Mouse (Mus musculus) kidney, adult 9 months (tissue): Measurements from ENCODE around the gene Rac3.
"Not testable (repeated sequence)": the region's sequence is repeated elsewhere in the genome, so short reads cannot be mapped to it uniquely, and the experiment has no call there.

Experiments used
- DNase-seq: peaks from one replicate; pipeline ENCODE4 v3.0.0; 2022

Gene Rac3

GRCm38 (mm10) chr11:120721124-120722066 lies at the start of gene Rac3:
TSS of gene Rac3 (plus strand) at chr11:120721470.
- peak; percentile 48 for DNase-seq

GRCm38 (mm10) chr11:120672687-120673593 lies 48.3 kb upstream of the Rac3 start, which contains the start of gene Aspscr1:
TSS of gene Aspscr1 (plus strand) at chr11:120672973.
- DNase-seq, result peak; percentile 97

DNA sequence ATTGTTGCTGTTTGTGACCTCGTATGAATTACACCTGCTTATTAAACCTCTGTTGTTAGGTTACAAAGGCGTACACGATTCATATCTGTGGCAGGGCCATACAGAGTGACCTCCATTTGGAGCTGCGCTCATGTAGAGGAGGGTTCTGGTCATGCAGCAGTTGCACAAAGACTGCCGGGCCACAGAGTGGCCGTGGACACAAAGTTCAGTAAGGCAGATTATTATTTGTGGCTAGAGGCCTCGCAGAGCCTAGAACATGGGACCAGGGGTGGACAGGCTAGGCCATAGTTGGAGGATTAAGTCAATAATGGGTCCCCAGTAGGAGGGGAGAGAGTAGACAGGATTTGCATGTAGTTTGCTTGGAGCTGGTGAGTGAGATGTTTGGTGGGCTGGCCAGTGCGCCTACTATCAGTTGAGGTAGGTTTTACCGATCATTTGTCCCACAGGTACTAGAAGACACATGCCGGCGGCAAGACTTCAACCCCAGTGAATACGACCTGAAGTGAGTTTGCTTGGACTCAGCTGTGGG lies 47.6 kb upstream of the Rac3 start:
- DNase-seq, result no peak

DNA sequence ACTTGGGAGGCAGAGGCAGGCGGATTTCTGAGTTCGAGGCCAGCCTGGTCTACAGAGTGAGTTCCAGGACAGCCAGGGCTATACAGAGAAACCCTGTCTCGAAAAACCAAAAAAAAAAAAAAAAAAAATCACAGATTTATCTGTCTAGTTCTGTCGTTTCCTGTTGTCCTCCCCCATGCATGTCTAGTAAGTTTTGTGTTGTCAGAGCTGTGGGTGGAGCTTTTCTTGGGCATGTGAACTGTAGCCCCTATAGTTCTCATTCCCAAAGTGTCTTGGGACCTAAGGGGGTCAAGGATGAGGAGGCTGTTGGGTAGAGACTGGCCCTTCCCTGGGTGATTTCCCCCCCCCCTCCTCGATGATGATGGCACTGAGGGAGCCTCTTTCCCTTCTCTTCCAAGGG lies 45.4 kb upstream of the Rac3 start:
- DNase-seq, result not testable (repeated sequence)

DNA sequence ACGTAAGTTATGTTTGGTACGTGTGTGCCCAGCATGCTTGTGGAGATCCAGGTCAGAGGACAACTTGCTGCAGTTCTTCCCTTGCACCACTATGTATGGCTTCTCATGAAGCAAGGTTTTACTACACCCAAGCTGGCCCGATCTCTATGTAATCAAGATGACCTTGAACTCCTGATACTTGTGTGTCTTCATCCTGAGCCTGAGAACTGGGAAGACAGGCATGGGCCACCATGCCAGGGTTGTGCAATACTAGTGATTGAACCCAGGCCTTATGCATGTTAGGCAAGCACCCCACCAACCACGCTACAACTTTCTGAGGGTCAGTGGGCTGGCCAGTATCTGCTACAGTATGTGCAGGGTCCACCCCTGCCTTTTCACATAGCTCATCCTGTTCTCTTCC lies 44.3 kb upstream of the Rac3 start:
- no peak for DNase-seq

GRCm38 (mm10) chr11:120679909-120680308 lies 41.4 kb upstream of the Rac3 start:
- peak; percentile 92 for DNase-seq

DNA sequence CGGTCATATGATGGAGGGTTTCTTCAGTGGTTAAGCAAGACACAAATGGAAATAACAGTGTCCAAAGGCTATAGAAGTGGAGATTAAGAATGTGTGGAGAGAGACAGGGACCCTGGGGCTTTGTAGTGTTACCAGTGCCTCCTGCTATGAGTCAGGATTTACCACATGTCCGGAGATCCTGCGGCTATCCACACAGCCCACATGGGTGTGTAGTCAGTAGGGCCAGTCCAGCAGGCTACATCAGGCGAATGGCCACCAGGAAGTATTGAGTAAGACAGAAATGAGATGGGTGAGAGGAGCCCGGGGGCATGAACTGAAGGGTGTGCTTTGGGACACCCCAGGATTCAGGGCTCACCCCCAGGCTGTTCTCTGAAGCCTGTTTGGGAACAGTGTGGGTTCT lies 38.6 kb upstream of the Rac3 start:
- no peak for DNase-seq

- DNase-seq, result no peak
Observed at GRCm38 (mm10) chr11:120683536-120683935, 37.7 kb upstream of the Rac3 start.

DNA sequence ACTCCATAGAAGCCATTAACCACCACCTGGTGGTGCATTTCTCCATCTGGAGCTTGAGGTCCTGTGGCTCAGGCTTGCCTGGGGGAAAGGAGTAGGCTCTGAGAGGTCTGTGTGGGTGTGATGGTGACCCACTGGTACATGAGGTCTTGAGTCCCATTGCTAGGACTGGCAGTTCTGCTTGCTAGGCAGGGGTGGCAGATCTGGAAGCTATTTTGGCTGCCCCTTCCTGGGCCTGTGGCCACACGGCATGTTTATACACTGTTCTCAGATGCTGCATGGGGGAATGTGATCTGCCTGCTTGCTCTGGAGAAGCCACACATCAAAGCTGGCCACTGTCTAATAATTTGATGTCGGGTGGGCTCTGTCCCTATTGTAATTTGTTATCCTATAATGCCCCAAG lies 37.2 kb upstream of the Rac3 start:
- no peak for DNase-seq

DNA sequence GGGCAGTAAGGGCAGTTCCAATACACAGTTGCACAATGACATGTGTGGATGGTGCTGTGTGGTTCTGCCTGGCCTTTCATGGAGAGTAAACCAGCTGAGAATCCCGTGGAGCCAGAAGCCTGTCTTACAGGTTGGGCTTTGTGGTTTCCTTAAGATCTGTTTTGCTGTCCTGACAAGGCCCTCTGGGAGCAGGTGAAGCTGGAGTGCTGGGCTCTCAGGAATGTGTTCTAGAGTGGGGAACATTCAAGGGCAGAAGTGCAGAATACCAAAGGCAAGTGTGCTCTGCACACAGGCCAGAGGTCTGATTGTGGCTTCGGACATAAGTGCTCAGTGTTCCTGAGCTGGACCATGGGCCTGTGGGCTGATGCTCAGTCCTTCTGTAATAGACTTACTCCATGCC lies 36.6 kb upstream of the Rac3 start:
- DNase-seq, result no peak

GRCm38 (mm10) chr11:120686650-120687272 lies 34.5 kb upstream of the Rac3 start:
- DNase-seq, result no peak

DNA sequence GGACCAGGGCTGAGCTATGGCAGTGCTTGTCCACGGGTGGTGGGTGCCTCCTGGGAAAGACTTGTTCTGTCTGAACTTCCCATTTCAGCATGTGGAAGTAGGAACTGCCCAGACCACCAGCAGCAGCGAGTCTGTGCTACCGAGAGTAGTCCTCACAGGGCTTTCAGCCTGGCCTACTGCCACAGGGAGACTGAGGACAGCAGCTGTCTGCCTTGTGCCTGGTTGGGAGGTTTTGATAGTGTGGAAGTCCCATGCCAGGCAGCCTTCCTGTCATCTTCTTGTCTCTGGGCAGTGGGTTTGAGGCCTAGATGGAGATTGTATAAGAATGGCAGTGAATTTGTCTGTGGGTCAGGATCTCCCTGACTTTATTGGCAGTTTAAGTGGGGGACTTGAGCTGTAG lies 31.9 kb upstream of the Rac3 start:
- DNase-seq, result no peak

DNA sequence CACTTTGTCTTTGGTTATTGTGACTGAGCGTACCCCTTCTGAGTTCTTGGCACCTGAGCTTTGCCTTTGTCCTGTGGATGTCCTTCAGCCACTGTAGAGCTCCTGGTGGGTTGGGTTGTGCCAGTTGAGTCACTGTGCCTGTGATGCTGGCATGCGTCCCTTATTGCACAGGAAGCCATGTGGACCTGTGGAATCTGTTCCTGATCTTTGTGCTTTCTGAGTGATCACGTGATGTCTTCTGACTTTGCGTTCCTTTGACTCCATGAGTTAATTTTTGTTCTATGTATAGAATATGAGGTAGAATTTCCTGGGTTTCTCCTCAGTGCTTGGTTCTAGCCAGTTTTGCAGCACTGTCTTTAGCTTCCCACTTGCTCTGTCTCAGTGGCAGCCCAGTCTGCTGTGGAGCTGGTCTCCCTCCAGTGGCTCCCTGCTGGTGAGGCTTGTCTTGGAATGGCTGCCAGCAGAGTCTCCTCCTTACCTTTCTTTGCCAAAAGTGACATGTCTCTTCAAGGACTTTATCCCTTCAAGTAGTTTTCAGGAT lies 28.7 kb upstream of the Rac3 start:
- DNase-seq, result peak; percentile 93

GRCm38 (mm10) chr11:120693461-120693860 lies 27.8 kb upstream of the Rac3 start:
- peak; percentile 69 for DNase-seq

GRCm38 (mm10) chr11:120695184-120695583 lies 26.1 kb upstream of the Rac3 start:
- DNase-seq, result no peak

GRCm38 (mm10) chr11:120695641-120696040 lies 25.6 kb upstream of the Rac3 start:
- DNase-seq, result peak; percentile 78

DNA sequence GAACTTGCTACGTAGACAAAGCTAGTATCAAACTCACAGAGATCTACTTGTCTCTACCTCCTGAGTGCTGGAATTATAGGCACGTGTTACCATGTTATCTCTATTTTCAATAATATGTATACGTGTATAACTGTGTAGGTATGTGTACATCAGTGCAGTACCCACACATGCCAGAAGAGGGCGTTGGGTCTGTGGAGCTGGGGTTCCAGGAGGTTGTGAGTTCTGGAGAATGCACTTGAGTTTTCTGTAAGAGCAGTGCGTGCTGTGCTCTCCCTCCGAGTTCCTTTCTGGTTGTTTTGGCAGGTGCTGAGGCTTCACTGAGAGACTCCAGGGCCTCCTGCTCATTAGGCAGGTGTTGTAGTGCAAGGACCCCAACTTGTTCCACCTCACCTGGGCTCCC lies 24.7 kb upstream of the Rac3 start:
- no peak for DNase-seq

GRCm38 (mm10) chr11:120697741-120698140 lies 23.5 kb upstream of the Rac3 start:
- DNase-seq, result no peak

GRCm38 (mm10) chr11:120703696-120704454 lies 17.4 kb upstream of the Rac3 start:
- DNase-seq, result no peak

DNA sequence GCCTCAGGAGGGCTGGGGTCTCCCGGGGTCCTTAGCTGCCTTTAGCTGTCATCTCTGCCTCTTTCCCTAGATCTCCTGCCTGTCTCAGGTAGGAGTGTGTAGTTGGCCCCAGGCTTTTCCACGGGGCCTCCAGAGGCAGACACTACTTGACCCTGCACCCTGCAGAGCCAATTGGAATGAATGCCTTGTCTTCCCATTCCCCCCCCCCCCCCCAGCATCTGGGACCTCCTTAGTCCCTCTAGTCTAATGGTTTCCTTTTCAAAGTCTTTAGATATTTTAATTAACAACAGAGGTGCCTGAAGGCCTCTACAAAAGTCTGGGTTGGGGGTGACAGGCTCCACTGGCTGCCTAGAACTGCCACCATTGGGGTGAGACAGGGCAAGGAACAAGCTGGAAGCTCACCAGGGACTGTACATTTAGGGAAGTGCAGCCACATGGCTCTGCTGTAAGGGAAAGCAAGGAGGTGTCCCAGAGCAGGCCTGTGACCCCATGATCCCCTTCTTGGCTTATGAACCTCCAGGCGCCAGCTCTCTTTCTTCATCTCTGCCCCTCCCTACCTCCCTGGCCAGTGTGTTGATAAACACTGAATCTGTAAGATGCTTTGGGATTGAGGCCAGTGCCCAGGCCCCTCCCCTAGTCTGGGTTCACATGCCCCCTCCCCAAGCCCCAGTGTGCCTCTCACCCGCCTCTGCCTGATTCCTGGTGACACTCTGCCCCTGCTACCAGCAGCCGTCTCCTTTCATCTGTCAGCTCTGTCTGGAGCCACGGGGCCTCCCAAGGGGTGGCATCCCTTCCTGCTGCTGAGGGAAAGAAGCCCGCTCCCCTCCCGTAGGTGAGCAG lies 16.6 kb upstream of the Rac3 start:
- DNase-seq, result no peak

- DNase-seq, result no peak
Observed at GRCm38 (mm10) chr11:120706120-120706519, 15.2 kb upstream of the Rac3 start.
